Mouse (Mus musculus) urinary bladder, postnatal 14 days (tissue): ENCODE results near the gene 4930444G20Rik.
A peak's percentile ranks its signal among the peaks of the same experiment; 100 is the strongest.
"Not testable (repeated sequence)": the region's sequence is repeated elsewhere in the genome, so short reads cannot be mapped to it uniquely, and the experiment has no call there.

ENCODE experiments used
- DNase-seq: peaks from one replicate; pipeline ENCODE4 v3.0.0; 2021; ENCODE audit warnings: low spot score

The 4930444G20Rik gene

GRCm38 (mm10) chr10:22067979-22068378, at the start of gene 4930444G20Rik:
Gene 4930444G20Rik (minus strand): TSS chr10:22068079.
- not testable (repeated sequence) for DNase-seq

GRCm38 (mm10) chr10:22074531-22074930, 6.7 kb upstream of the 4930444G20Rik start:
- DNase-seq = no peak

GRCm38 (mm10) chr10:22072739-22073138, 4.9 kb upstream of the 4930444G20Rik start:
- no peak for DNase-seq

DNA sequence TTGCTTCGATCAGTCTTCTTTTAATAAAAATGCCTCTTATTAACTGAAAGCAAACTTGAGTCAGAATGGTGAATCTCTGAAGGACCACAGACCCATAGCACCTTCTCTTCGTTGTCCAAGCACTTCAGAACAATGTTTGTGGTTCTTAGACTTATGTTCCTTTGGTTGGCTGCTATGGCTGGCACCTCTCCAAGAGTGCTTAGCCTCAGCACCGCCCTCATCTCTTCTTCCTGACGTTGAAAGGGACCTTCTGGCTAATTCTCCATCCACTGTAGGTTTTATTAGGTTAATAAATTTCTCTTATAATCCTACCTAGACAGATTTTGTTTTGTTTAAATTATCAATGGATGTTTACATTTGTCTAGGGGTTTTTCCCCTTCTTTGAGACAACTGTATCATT, 2.7 kb upstream of the 4930444G20Rik start:
- no peak for DNase-seq

GRCm38 (mm10) chr10:22070168-22070567, 2.3 kb upstream of the 4930444G20Rik start:
- no peak for DNase-seq

DNA sequence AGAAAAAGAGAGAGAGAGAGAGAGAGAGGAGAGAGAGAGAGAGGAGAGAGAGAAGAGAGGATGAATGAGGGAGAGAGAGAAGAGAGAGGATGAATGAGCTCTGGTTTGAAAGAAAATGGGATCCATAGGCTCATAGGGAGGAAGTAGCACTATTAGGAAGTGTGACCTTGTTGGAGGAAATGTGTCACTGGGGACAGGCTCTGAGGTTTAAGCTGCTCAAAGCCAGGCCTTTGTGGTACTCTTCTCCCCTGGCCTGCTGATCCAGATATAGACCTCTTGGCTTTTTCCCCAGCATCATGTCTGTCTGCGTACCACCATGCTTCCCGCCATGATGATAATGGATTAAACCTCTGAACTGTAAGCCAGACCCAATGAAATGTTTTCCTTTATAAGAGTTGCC, 8.5 kb downstream of the 4930444G20Rik start:
- no peak for DNase-seq

- no peak for DNase-seq
Observed at GRCm38 (mm10) chr10:22059026-22059325, 8.9 kb downstream of the 4930444G20Rik start.

DNA sequence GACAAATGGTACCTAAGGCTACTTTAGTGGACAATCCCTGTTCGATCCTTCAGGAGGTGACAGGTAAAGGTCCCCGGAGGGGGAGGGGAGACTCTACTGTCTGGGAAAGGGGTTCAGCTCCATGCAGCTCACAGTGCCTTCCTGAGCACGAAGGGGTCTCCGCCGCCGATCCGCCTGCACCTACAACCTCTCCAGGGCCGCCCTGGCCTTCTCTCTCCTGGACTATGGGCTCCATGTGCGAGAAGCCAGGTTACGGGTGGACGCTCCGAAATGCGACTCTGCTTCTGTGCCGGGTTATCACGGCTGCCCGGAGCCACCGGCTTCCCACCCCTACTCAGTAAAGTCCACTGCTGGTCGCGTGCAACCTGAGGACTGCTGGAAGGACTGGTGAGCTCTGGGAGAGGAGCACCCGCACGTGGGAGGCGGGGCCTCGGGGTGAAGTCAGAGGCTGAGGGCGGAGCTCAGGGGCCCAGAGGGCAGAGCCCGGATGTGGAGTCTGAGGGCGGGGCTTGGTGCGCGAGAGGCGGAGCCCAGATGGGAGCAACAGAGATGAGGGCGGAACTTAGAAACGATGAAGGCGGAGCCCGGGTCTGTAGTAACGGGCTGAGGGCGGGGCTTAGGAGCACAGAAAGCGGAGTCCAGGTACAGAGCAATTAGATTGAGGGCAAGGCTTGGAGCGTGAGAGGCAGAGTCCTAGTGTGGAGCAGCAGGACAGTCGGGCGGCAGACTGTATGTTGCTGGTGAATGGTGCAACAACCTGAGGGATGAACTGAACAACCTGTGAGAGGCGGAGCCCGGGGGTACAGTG, 9.5 kb downstream of the 4930444G20Rik start:
- peak; percentile 95 for DNase-seq

DNA sequence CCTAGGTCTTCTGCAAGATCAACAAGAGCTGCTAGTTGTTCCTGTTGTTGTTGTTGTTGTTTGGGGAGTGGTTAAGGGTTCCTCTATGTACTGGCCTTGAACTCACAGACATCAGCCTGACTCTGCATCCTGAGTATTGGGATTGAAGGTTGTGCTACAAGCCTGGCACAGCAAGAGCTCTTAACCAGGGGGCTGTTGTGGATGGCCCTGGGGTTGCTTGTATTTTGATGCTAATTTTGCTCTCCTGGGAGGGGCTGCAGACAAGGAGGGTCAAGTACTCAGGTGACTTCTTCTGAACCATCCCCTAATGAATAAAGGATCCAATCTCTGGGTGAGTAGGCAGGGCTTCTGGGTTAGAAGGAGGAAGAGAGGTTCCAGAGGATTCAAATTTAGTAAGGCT, 12.6 kb downstream of the 4930444G20Rik start:
- no peak for DNase-seq

- peak; percentile 70 for DNase-seq
Observed at GRCm38 (mm10) chr10:22036256-22036655, 31.6 kb downstream of the 4930444G20Rik start.

DNA sequence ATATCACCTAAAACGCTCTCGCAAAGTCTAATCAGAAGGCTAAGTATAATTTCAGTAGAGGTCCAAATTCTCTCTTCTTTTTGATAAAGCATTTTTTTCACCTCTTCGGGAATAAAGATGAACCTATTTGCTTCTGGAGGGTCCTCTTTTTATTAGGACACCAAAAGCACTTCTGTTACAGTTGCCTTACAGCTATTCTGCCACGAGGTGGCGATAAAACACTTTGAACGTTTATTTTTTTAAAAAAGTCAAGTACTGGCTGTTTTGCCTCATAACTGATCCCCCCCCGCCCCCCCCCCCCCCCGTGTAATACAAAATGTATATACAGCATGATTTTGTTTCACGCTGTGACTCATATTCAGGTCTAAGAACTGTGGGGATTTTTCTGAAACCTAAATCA, 33.6 kb downstream of the 4930444G20Rik start:
- no peak for DNase-seq

DNA sequence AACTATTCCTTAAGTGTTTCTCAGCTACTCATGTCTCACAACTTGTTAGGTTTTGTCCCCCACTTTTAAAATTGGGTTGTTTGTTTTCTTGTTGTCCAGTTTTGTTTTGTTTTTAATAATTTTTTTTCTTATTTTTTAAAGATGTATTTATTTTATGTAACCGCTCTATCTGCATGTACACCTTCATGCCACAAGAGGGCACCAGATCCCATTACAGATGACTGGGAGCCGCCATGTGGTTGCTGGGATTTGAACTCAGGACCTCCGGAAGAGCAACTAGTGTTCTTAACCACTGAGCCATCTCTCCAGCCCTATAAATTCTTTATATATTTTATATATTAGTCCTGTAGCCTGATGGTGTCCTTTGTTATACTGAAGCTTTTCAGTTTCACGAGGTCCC, 49.3 kb downstream of the 4930444G20Rik start:
- no peak for DNase-seq

GRCm38 (mm10) chr10:22017469-22018159, 50.3 kb downstream of the 4930444G20Rik start:
- DNase-seq = no peak
